11 mouse cellular contexts compared by ENCODE assay signal in the genomic region with DNA sequence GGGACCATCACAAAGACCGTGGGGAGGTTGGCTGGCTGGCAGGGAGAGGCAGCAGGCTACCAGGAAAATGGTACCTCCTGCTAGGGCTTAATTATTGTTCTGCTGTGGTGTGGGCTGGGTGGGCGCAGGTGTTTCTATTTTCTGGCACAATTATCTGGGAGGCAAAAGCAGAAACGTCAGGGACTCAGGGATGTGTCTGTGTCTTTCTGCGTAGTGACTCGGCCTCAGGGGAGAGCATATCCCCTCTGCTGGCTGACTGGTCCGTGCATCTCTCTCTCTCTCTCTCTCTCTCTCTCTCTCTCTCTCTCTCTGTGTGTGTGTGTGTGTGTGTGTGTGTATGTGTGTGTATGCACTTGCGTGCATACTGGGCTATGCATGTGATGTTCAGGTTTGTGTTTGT.
DNase-seq lines count a peak whose midpoint lies in the region; ATAC-seq and TF ChIP-seq lines count a peak whose summit lies in the region.
"Had no signal": no experiment of that assay in that cellular context is flagged by ENCODE, and none has a peak within 500 bp of the region (broad histone marks: within the 10 kb centered on the region; RNA-seq: fewer than 3 reads in every experiment).

No protein-coding gene starts in this region.

- WGBS in heart, embryonic 12.5 days = 69% methylated on average over 7 of the region's 7 CpGs
- WGBS in lung, postnatal 0 days = 67% methylated on average over 7 of the region's 7 CpGs
- WGBS in hindbrain, embryonic 12.5 days = 47% methylated on average over 7 of the region's 7 CpGs
- 37% methylated on average over 7 of the region's 7 CpGs for WGBS in midbrain, embryonic 16.5 days

- DNase-seq in heart, adult 18-20 months = no peak
- no peak for DNase-seq in lung, postnatal 0 days (ENCODE audit: low spot score)
- DNase-seq in lung, adult 18-20 months = no peak
- no peak for DNase-seq in gastrocnemius, postnatal 36 days
- DNase-seq in adrenal gland, adult 18-20 months (ENCODE audit: low spot score in 2 of 2) = no peak

- no peaks in the 10 kb centered on the region for H3K36me3 ChIP-seq in heart, embryonic 12.5 days
- no peaks in the 10 kb centered on the region for H3K36me3 ChIP-seq in lung, postnatal 0 days (ENCODE audit: insufficient read depth, low read length)
- no peaks in the 10 kb centered on the region for H3K36me3 ChIP-seq in hindbrain, embryonic 12.5 days
- H3K36me3 ChIP-seq in midbrain, embryonic 16.5 days (ENCODE audit: control insufficient read depth, insufficient read depth, low read length) = no peaks in the 10 kb centered on the region
- H3K36me3 ChIP-seq: kidney, embryonic 15.5 days had no signal

- peak overlapping the region; percentile 15; the same call in 1 of the 2 replicates for H3K27ac ChIP-seq in heart, embryonic 12.5 days (ENCODE audit: poor library complexity, severe bottlenecking)
- no peak overlapping the region for H3K27ac ChIP-seq in lung, postnatal 0 days (ENCODE audit: low read length)
- H3K27ac ChIP-seq in hindbrain, embryonic 12.5 days = peak overlapping the region; percentile 76
- H3K27ac ChIP-seq in midbrain, embryonic 16.5 days (ENCODE audit: low read length) = peak overlapping the region; percentile 45; the same call in 1 of the 2 replicates
- H3K27ac ChIP-seq: macrophage had no signal

- no peak for ATAC-seq in heart, embryonic 12.5 days (ENCODE audit: insufficient number of reproducible peaks, low FRiP score)
- peak; percentile 3; the same call in 1 of the 2 replicates for ATAC-seq in lung, postnatal 0 days
- peak; percentile 68 for ATAC-seq in hindbrain, embryonic 12.5 days (ENCODE audit: low FRiP score)
- ATAC-seq in midbrain, embryonic 16.5 days = peak; percentile 30; the same call in 1 of the 2 replicates

- no peak for TF ChIP-seq CTCF in lung, postnatal 0 days (IDR thresholded peaks at IDR 0.05)

- no peaks in the 10 kb centered on the region; the same call in 1 of the 2 replicates for H3K27me3 ChIP-seq in heart, embryonic 12.5 days (replicated peaks)
- H3K27me3 ChIP-seq in lung, postnatal 0 days (replicated peaks; ENCODE audit: insufficient read depth, low read length) = no peaks in the 10 kb centered on the region
- H3K27me3 ChIP-seq in hindbrain, embryonic 12.5 days = no peaks in the 10 kb centered on the region
- no peaks in the 10 kb centered on the region for H3K27me3 ChIP-seq in midbrain, embryonic 16.5 days (ENCODE audit: control insufficient read depth, insufficient read depth, low read depth, low read length)

- intact Hi-C loops in gastrocnemius, postnatal 36 days (cut with DNase I) = loop anchor here (5.0 kb wide), 1 partner anchor 61 kb away; a partner anchor contains a TSS

- no peak overlapping the region for H3K9ac ChIP-seq in heart, embryonic 12.5 days
- H3K9ac ChIP-seq in lung, postnatal 0 days (replicated peaks; ENCODE audit: low read depth) = no peak overlapping the region
- no peak overlapping the region for H3K9ac ChIP-seq in hindbrain, embryonic 12.5 days
- H3K9ac ChIP-seq in midbrain, embryonic 16.5 days (ENCODE audit: low read depth, low read length) = no peak overlapping the region
- H3K9ac ChIP-seq: kidney, embryonic 15.5 days had no signal

- no peaks in the 10 kb centered on the region for H3K9me3 ChIP-seq in heart, embryonic 12.5 days (replicated peaks)
- no peaks in the 10 kb centered on the region for H3K9me3 ChIP-seq in lung, postnatal 0 days (ENCODE audit: low read length)
- H3K9me3 ChIP-seq in hindbrain, embryonic 12.5 days (replicated peaks) = no peaks in the 10 kb centered on the region
- H3K9me3 ChIP-seq in midbrain, embryonic 16.5 days (replicated peaks; ENCODE audit: control insufficient read depth, low read length, poor library complexity, severe bottlenecking) = no peaks in the 10 kb centered on the region
- H3K9me3 ChIP-seq: kidney, embryonic 15.5 days had no signal

- H3K4me3 ChIP-seq in heart, embryonic 12.5 days = no peak overlapping the region
- no peak overlapping the region for H3K4me3 ChIP-seq in lung, postnatal 0 days (ENCODE audit: low read depth, low read length)
- no peak overlapping the region for H3K4me3 ChIP-seq in hindbrain, embryonic 12.5 days
- no peak overlapping the region for H3K4me3 ChIP-seq in midbrain, embryonic 16.5 days (ENCODE audit: low read depth, low read length)
- H3K4me3 ChIP-seq: kidney, embryonic 15.5 days had no signal

- no peak overlapping the region for H3K4me2 ChIP-seq in heart, embryonic 12.5 days
- no peak overlapping the region for H3K4me2 ChIP-seq in lung, postnatal 0 days (replicated peaks; ENCODE audit: low read depth, low read length)
- no peak overlapping the region for H3K4me2 ChIP-seq in hindbrain, embryonic 12.5 days (replicated peaks)
- no peak overlapping the region for H3K4me2 ChIP-seq in midbrain, embryonic 16.5 days (ENCODE audit: low read length)
- H3K4me2 ChIP-seq: kidney, embryonic 15.5 days; liver, embryonic 11.5 days had no signal

- TF ChIP-seq EP300 in lung, postnatal 0 days (IDR thresholded peaks at IDR 0.05) = no peak

- peaks cover 13% of the 10 kb centered on the region for H3K4me1 ChIP-seq in heart, embryonic 12.5 days (replicated peaks)
- peaks cover 4% of the 10 kb centered on the region; the same call in 1 of the 2 replicates for H3K4me1 ChIP-seq in lung, postnatal 0 days (ENCODE audit: insufficient read depth, low read depth, low read length)
- H3K4me1 ChIP-seq in hindbrain, embryonic 12.5 days = peaks cover 32% of the 10 kb centered on the region
- peaks cover 11% of the 10 kb centered on the region; the same call in 1 of the 2 replicates for H3K4me1 ChIP-seq in midbrain, embryonic 16.5 days (ENCODE audit: control insufficient read depth, insufficient read depth, low read length)
